Mouse (Mus musculus) CH12.LX (cell line): Measurements from ENCODE around the gene Ccdc155. TPM values are rescaled to one million over a fixed set of nuclear protein-coding genes. Genes with fewer than 3 reads are reported as not detected.
A peak's percentile ranks its signal among the peaks of the same experiment; 100 is the strongest.

Experiments used
- DNase-seq: peaks from one replicate; pipeline ENCODE4 v3.0.0-alpha.2; 2013; ENCODE audit errors: extremely low read depth
- H3K27ac ChIP-seq: 2 replicates; pipeline ENCODE4 v1.5.1; 2012; ENCODE audit warnings: low read depth, mild to moderate bottlenecking, control low read depth, moderate library complexity; ENCODE audit not compliant: insufficient read depth
- H3K27me3 ChIP-seq: replicated peaks from 2 replicates; pipeline ENCODE3; 2012; ENCODE audit warnings: inconsistent platforms
- H3K36me3 ChIP-seq, 2 experiments: replicated peaks in 1 of 2; 2 replicates each; pipeline versions ENCODE3 to v1.6.1; 2012; ENCODE audit warnings: inconsistent platforms in 1 of 2, low read length in 1 of 2, mild to moderate bottlenecking in 1 of 2, mixed read lengths in 1 of 2, moderate library complexity in 1 of 2; ENCODE audit not compliant: control insufficient read depth in 1 of 2, insufficient read depth in 1 of 2
- H3K4me1 ChIP-seq, 2 experiments: 2 replicates each; pipeline ENCODE4 v1.6.1; 2012; ENCODE audit warnings: inconsistent platforms in 1 of 2, moderate library complexity in 1 of 2; ENCODE audit not compliant: insufficient read depth in 2 of 2, control insufficient read depth in 1 of 2
- H3K4me2 ChIP-seq: 2 replicates; pipeline ENCODE4 v1.6.1; 2012; ENCODE audit warnings: low read depth, mild to moderate bottlenecking, control low read depth; ENCODE audit not compliant: poor library complexity, insufficient read depth, severe bottlenecking
- H3K4me3 ChIP-seq, 3 experiments: fragments of 150-350 bp in 1 of 3; sonication (generic) in 1 of 3; replicated peaks in 1 of 3; 2 replicates each; pipeline versions ENCODE3 to v1.5.1; 2011 to 2012; ENCODE audit warnings: low read depth in 2 of 3, low read length in 2 of 3, mild to moderate bottlenecking in 2 of 3, moderate library complexity in 2 of 3, control low read depth in 1 of 3, improper control_type of control experiment in 1 of 3, inconsistent platforms in 1 of 3, mixed read lengths in 1 of 3; ENCODE audit not compliant: poor library complexity in 1 of 3
- H3K79me2 ChIP-seq: replicated peaks from 2 replicates; pipeline ENCODE4 v1.6.1; 2012; ENCODE audit warnings: mild to moderate bottlenecking, moderate library complexity; ENCODE audit not compliant: control insufficient read depth, poor library complexity, insufficient read depth, severe bottlenecking; ENCODE audit errors: extremely low read depth
- H3K9ac ChIP-seq: 2 replicates; pipeline ENCODE4 v1.6.1; 2012; ENCODE audit warnings: low read depth, mild to moderate bottlenecking, control low read depth, moderate library complexity; ENCODE audit not compliant: insufficient read depth
- H3K9me3 ChIP-seq: replicated peaks from 2 replicates; pipeline ENCODE3; 2012; ENCODE audit warnings: low read length, inconsistent platforms, mixed read lengths
- BHLHE40 ChIP-seq: IDR thresholded peaks from 2 replicates; pipeline ENCODE4 v1.6.1; 2011; ENCODE audit warnings: mild to moderate bottlenecking, low read depth, low read length, improper control_type of control experiment
- CHD1 ChIP-seq: IDR thresholded peaks from 2 replicates; pipeline ENCODE4 v1.6.1; 2012; ENCODE audit warnings: low read depth, low read length, improper control_type of control experiment, inconsistent platforms
- CHD2 ChIP-seq: IDR thresholded peaks from 2 replicates; pipeline ENCODE4 v1.6.1; 2011; ENCODE audit warnings: low read length, improper control_type of control experiment
- ELF1 ChIP-seq: IDR thresholded peaks from 2 replicates; pipeline ENCODE4 v1.6.1; 2014; ENCODE audit warnings: low read depth, mild to moderate bottlenecking, inconsistent platforms, low read length, improper control_type of control experiment
- HCFC1 ChIP-seq: IDR thresholded peaks from 2 replicates; pipeline ENCODE4 v1.6.1; 2012; ENCODE audit warnings: low read depth, mild to moderate bottlenecking, inconsistent platforms, low read length, improper control_type of control experiment
- IRF4 ChIP-seq: IDR thresholded peaks from 2 replicates; pipeline ENCODE4 v1.6.1; 2014; ENCODE audit warnings: low read depth, mild to moderate bottlenecking, inconsistent platforms, low read length, improper control_type of control experiment
- JUN ChIP-seq: IDR thresholded peaks from 2 replicates; pipeline ENCODE4 v1.6.1; 2011; ENCODE audit warnings: low read depth, mild to moderate bottlenecking, low read length, improper control_type of control experiment, moderate library complexity; ENCODE audit not compliant: insufficient read depth
- KAT2A ChIP-seq: IDR thresholded peaks from 2 replicates; pipeline ENCODE4 v1.6.1; 2012; ENCODE audit warnings: low read length, improper control_type of control experiment, inconsistent platforms; ENCODE audit not compliant: insufficient replicate concordance
- MAFK ChIP-seq: IDR thresholded peaks from 2 replicates; pipeline ENCODE4 v1.6.1; 2011; ENCODE audit warnings: low read length, improper control_type of control experiment; ENCODE audit not compliant: insufficient replicate concordance
- MEF2A ChIP-seq: IDR thresholded peaks from 2 replicates; pipeline ENCODE4 v1.6.1; 2014; ENCODE audit warnings: low read depth, mild to moderate bottlenecking, inconsistent platforms, low read length, improper control_type of control experiment, borderline replicate concordance
- MXI1 ChIP-seq: IDR thresholded peaks from 2 replicates; pipeline ENCODE4 v1.6.1; 2011; ENCODE audit warnings: mild to moderate bottlenecking, low read depth, low read length, improper control_type of control experiment
- MYC ChIP-seq: IDR thresholded peaks from 2 replicates; pipeline ENCODE4 v1.6.1; 2011; ENCODE audit warnings: low read depth, mild to moderate bottlenecking, improper control_type of control experiment, low read length
- NRF1 ChIP-seq: IDR thresholded peaks from 2 replicates; pipeline ENCODE4 v1.6.1; 2014; ENCODE audit warnings: low read depth, mild to moderate bottlenecking, inconsistent platforms, low read length, improper control_type of control experiment, moderate library complexity
- PAX5 ChIP-seq: IDR thresholded peaks from 2 replicates; pipeline ENCODE4 v1.6.1; 2012; ENCODE audit warnings: low read length, inconsistent platforms, mixed read lengths
- POLR2AphosphoS2 ChIP-seq: IDR thresholded peaks from 2 replicates; pipeline ENCODE4 v1.6.1; 2011; ENCODE audit warnings: low read depth, low read length, improper control_type of control experiment
- RAD21 ChIP-seq: IDR thresholded peaks from 2 replicates; pipeline ENCODE4 v1.6.1; 2011; ENCODE audit warnings: low read depth, mild to moderate bottlenecking, low read length, improper control_type of control experiment, moderate library complexity
- SIN3A ChIP-seq: IDR thresholded peaks from 2 replicates; pipeline ENCODE4 v1.6.1; 2012; ENCODE audit warnings: low read length, improper control_type of control experiment, inconsistent platforms
- ZC3H11A ChIP-seq: IDR thresholded peaks from 2 replicates; pipeline ENCODE4 v1.6.1; 2012; ENCODE audit warnings: low read depth, mild to moderate bottlenecking, inconsistent platforms, low read length, improper control_type of control experiment
- dilution Hi-C: fragments of 300-500 bp; cut with MboI; formaldehyde crosslinking; loops from 2 replicates; pipeline ENCODE4 v1.14.3; 2020; ENCODE audit warnings: low sequenced_read_pairs; ENCODE audit not compliant: extremely low pct_unique_long_range_greater_than_20kb, extremely low pct_ligation_motif_present
- in situ Hi-C: fragments of 300-500 bp; cut with MboI; formaldehyde crosslinking; loops from 3 replicates; pipeline ENCODE4 v1.14.3; 2019; ENCODE audit warnings: low sequenced_read_pairs, low pct_ligation_motif_present, low pct_unique_long_range_greater_than_20kb, mixed read lengths
- polyA plus RNA-seq: library from polyadenylated mRNA; unstranded; fragments of >175 nt; gene quantifications from 2 replicates; pipeline ENCODE4 v1.2.1, GENCODE M21; 2012; ENCODE audit warnings: low read depth; ENCODE audit not compliant: insufficient read length
- total RNA-seq, 2 experiments: library from RNA; depleted of rRNA; stranded (reverse); fragments of 300-350 nt in 1 of 2; fragments of >200 nt in 1 of 2; gene quantifications; 2 replicates each; pipeline ENCODE4 v1.2.3; 2012 to 2014

Gene Ccdc155
- total and polyA plus RNA-seq, 3 experiments: not detected

DNA sequence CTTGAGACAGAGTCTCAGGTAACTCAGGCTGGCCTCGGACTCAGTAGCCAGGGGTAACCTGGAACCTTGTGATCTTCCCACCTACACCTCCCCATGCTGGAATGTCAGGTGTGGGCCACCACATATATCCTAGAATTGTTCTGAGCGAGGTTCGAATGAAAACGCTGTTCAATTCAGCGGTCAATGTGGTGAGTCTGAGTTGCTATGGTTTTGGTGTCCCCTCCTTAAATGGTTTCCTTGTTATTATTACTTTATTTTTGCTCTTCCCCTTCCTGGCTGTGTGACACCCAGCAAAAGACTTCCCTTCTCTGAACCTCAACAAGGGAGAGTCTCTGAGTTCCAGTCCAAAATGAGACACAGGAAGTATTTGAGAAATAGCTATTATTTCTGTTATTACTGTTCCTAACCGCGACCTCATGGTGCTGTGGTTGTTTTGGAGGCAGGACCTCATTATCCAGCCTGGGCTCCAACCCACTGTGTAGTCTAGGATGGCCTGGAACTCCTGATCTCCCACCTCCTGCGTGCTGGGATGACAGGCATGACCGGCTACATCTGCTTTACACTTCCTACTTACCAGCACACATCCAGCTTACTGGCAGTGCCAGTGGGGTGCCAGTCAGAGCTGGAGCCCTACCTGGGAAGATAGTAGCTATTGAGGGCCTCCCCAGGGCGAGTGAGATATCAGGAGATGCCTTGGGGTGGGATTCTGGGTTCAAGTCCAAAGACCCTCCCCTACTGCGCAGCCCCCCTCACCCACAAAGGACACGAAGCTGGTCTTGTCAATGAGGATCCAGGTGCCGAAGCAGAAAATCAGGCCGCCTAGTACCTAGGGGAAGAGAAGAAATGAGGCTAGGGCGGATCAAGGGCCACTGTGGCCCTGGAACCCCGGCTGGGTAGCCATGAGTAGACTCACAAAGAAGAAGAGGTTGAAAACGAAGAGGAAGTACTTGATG is 33.3 kb upstream of the Ccdc155 start:
- H3K79me2 ChIP-seq: peaks cover 2% of the 10 kb centered on the region; the same call in 1 of the 2 replicates
- peak overlapping the region; percentile 98 for H3K9ac ChIP-seq
- peaks cover 7% of the 10 kb centered on the region for H3K9me3 ChIP-seq
- peak overlapping the region; percentile 73 for H3K4me2 ChIP-seq
- H3K27me3 ChIP-seq: no peaks in the 10 kb centered on the region
- peaks cover 29 to 38% of the 10 kb centered on the region in 2 experiments for H3K36me3 ChIP-seq
- H3K4me3 ChIP-seq: peak overlapping the region; percentile 57 to 91 (median 81)
- dilution Hi-C loops: no loop called here
- in situ Hi-C loops: loop anchor here (5.0 kb wide), 1 partner anchor 34 kb away; no protein-coding TSS in a partner anchor
- peak; percentile 69 for DNase-seq
- H3K4me1 ChIP-seq: peaks cover 29 to 58% of the 10 kb centered on the region in 2 experiments
- H3K27ac ChIP-seq: peak overlapping the region; percentile 96
- TF ChIP-seq JUN: no peak
- peak; percentile 9 for TF ChIP-seq POLR2AphosphoS2
- no peak for TF ChIP-seq NRF1
- 0 out of 2 replicates have a peak, but pooled peaks have one; percentile 46 for TF ChIP-seq MYC
- TF ChIP-seq MAFK: 0 out of 2 replicates have a peak, but pooled peaks have one; percentile 36
- no peak for TF ChIP-seq MEF2A
- 0 out of 2 replicates have a peak, but pooled peaks have one; percentile 5 for TF ChIP-seq BHLHE40
- TF ChIP-seq SIN3A: peak; percentile 69; the same call in 1 of the 2 replicates
- TF ChIP-seq ELF1: peak; percentile 34; the same call in 1 of the 2 replicates
- TF ChIP-seq KAT2A: no peak
- 0 out of 2 replicates have a peak, but pooled peaks have one; percentile 60 for TF ChIP-seq CHD1
- no peak for TF ChIP-seq PAX5
- no peak for TF ChIP-seq HCFC1
- TF ChIP-seq RAD21: no peak
- peak; percentile 60; the same call in 1 of the 2 replicates for TF ChIP-seq MXI1
- TF ChIP-seq IRF4: peak; percentile 22; the same call in 1 of the 2 replicates
- 0 out of 2 replicates have a peak, but pooled peaks have one; percentile 4 for TF ChIP-seq CHD2
- no peak for TF ChIP-seq ZC3H11A
